Mouse (Mus musculus): ENCODE measurements around the gene Khdc4. TPM values are rescaled to one million over a fixed set of nuclear protein-coding genes. Genes with fewer than 3 reads are reported as not detected.

The Khdc4 gene
- total and polyA plus RNA-seq, 3 experiments, result 47.4 to 71.0 TPM; not detected in 1

GRCm38 (mm10) chr3:88646426-88646995 lies 39.1 kb upstream of the Khdc4 start:
- H3K9me3 ChIP-seq (replicated peaks; ENCODE audit: insufficient read depth, low read length), result no peaks in the 10 kb centered on the region
- H3K36me3 ChIP-seq (ENCODE audit: control insufficient read depth in 1 of 2, insufficient read depth in 2 of 2, low read length in 2 of 2), result peaks cover 7 to 41% of the 10 kb centered on the region in 2 experiments
- TF ChIP-seq POLR2A (IDR thresholded peaks at IDR 0.05; ENCODE audit: control insufficient read depth in 1 of 2, insufficient read depth in 1 of 2, low read depth in 1 of 2, low read length in 2 of 2, poor library complexity in 1 of 2) (0 out of 4 replicates have a peak, but pooled peaks of 1 of the 2 experiments have one; percentile 12), POLR2AphosphoS2 (IDR thresholded peaks at IDR 0.05; ENCODE audit: low read length) (0 out of 2 replicates have a peak, but pooled peaks have one; percentile 2), POLR2AphosphoS5 (IDR thresholded peaks at IDR 0.05; ENCODE audit: borderline replicate concordance, low read depth, low read length) (no peak)
- no peaks in the 10 kb centered on the region for H3K79me2 ChIP-seq (ENCODE audit: control insufficient read depth, insufficient read depth, low read length, poor library complexity)
- no peak overlapping the region for H3K27ac ChIP-seq (ENCODE audit: control insufficient read depth, low read depth, low read length)
- DNase-seq (ENCODE audit: low read depth, low spot score), result no peak
- no peaks in the 10 kb centered on the region for H3K27me3 ChIP-seq (ENCODE audit: control insufficient read depth in 1 of 2, insufficient read depth in 2 of 2, low read length in 2 of 2)
- H3K4me1 ChIP-seq (ENCODE audit: control insufficient read depth in 1 of 2, insufficient read depth in 2 of 2, low read length in 2 of 2), result peaks cover 3 to 8% of the 10 kb centered on the region in 2 experiments
- no peak overlapping the region for H3K9ac ChIP-seq (ENCODE audit: control insufficient read depth, low read depth, low read length, poor library complexity, severe bottlenecking)
- no peak overlapping the region for H3K4me3 ChIP-seq (ENCODE audit: control insufficient read depth in 1 of 2, insufficient read depth in 1 of 2, low read depth in 2 of 2, low read length in 2 of 2)

DNA sequence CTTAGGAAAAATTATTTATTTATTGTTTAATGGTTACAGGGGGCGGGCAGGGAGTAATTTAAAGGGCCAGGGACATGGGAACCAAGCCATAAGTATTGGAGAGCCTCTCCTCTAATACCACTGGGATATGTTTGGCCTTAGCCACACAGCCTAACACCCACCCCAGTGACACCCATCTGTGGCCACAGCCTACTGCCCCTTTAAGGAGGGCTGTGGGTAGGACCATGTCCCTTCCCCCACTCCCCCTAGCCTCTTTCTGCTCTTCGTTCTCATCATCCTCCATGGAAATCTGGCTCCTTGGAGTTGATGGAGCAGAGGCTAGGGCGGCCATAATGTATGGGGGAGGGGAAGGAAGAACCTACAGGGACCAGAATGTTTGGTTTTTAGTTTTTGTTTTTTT lies 38.5 kb upstream of the Khdc4 start:
- peaks cover 13 to 37% of the 10 kb centered on the region in 2 experiments for H3K36me3 ChIP-seq (ENCODE audit: control insufficient read depth in 1 of 2, insufficient read depth in 2 of 2, low read length in 2 of 2)
- TF ChIP-seq ETS1 (IDR thresholded peaks at IDR 0.05; ENCODE audit: low read depth, low read length) (no peak), RAD21 (IDR thresholded peaks at IDR 0.05; ENCODE audit: low read depth, low read length) (no peak), NELFE (IDR thresholded peaks at IDR 0.05; ENCODE audit: low read depth, low read length) (no peak), ZKSCAN1 (IDR thresholded peaks at IDR 0.05; ENCODE audit: low read depth, low read length) (no peak), CHD1 (IDR thresholded peaks at IDR 0.05; ENCODE audit: low read depth, low read length) (no peak), POLR2AphosphoS5 (IDR thresholded peaks at IDR 0.05; ENCODE audit: borderline replicate concordance, low read depth, low read length) (no peak), HCFC1 (IDR thresholded peaks at IDR 0.05; ENCODE audit: low read depth, low read length) (no peak), MYC (IDR thresholded peaks at IDR 0.05; ENCODE audit: low read depth, low read length) (no peak), ZMIZ1 (IDR thresholded peaks at IDR 0.05; ENCODE audit: low read depth, low read length) (no peak), TBP (IDR thresholded peaks at IDR 0.05; ENCODE audit: low read depth, low read length) (no peak), KAT2A (conservative IDR thresholded peaks at IDR 0.05; ENCODE audit: low read depth, low read length) (no peak), TAL1 (IDR thresholded peaks at IDR 0.05; ENCODE audit: low read length) (no peak), MYB (IDR thresholded peaks at IDR 0.05; ENCODE audit: low read depth, low read length) (no peak), NRF1 (IDR thresholded peaks at IDR 0.05; ENCODE audit: insufficient read depth, low read depth, low read length, poor library complexity, severe bottlenecking) (no peak), MAX (IDR thresholded peaks at IDR 0.05; ENCODE audit: low read length) (no peak), POLR2A (IDR thresholded peaks at IDR 0.05; ENCODE audit: control insufficient read depth in 1 of 2, insufficient read depth in 1 of 2, low read depth in 1 of 2, low read length in 2 of 2, poor library complexity in 1 of 2) (no peak)
- no peak overlapping the region for H3K4me3 ChIP-seq (ENCODE audit: control insufficient read depth in 1 of 2, insufficient read depth in 1 of 2, low read depth in 2 of 2, low read length in 2 of 2)
- no peak overlapping the region for H3K27ac ChIP-seq (ENCODE audit: control insufficient read depth, low read depth, low read length)
- H3K27me3 ChIP-seq (ENCODE audit: control insufficient read depth in 1 of 2, insufficient read depth in 2 of 2, low read length in 2 of 2), result no peaks in the 10 kb centered on the region
- DNase-seq (ENCODE audit: low read depth, low spot score), result no peak
- no peak overlapping the region for H3K9ac ChIP-seq (ENCODE audit: control insufficient read depth, low read depth, low read length, poor library complexity, severe bottlenecking)
- no peaks in the 10 kb centered on the region for H3K9me3 ChIP-seq (replicated peaks; ENCODE audit: insufficient read depth, low read length)
- H3K79me2 ChIP-seq (ENCODE audit: control insufficient read depth, insufficient read depth, low read length, poor library complexity), result no peaks in the 10 kb centered on the region
- H3K4me1 ChIP-seq (ENCODE audit: control insufficient read depth in 1 of 2, insufficient read depth in 2 of 2, low read length in 2 of 2), result peaks cover 6 to 13% of the 10 kb centered on the region in 2 experiments

Data from MEL (cell line).